Mouse (Mus musculus): ENCODE measurements at regions not wholly inside any gene's neighbourhood (a gene's known extent, or its start where the extent isn't known, plus 50 kb on each side); places are given as distances from the start of the nearest gene placed in this dataset.

- no peak for ATAC-seq (ENCODE audit: low FRiP score, low TSS enrichment)
- Histone ChIP-seq H3K36me3 (ENCODE audit: insufficient read depth, low read length) (no peaks in the 10 kb centered on the region), H3K4me1 (ENCODE audit: insufficient read depth, low read length) (peaks cover 4% of the 10 kb centered on the region), H3K9me3 (ENCODE audit: low read length) (no peaks in the 10 kb centered on the region), H3K4me3 (ENCODE audit: low read length) (no peak overlapping the region), H3K27me3 (ENCODE audit: insufficient read depth, low read length) (no peaks in the 10 kb centered on the region), H3K9ac (replicated peaks; ENCODE audit: low read length) (no peak overlapping the region), H3K4me2 (replicated peaks; ENCODE audit: low read depth, low read length) (no peak overlapping the region), H3K27ac (ENCODE audit: low read length) (no peak overlapping the region)
- WGBS: 80% methylated on average over 7 of the region's 7 CpGs
Measured at GRCm38 (mm10) chr16:20806739-20807138, 72.4 kb upstream of the Thpo start.

GRCm38 (mm10) chr16:20805793-20806192 is 71.5 kb upstream of the Thpo start:
- Histone ChIP-seq H3K4me1 (ENCODE audit: insufficient read depth, low read length) (peaks cover 4% of the 10 kb centered on the region), H3K9ac (replicated peaks; ENCODE audit: low read length) (no peak overlapping the region), H3K27ac (ENCODE audit: low read length) (no peak overlapping the region), H3K9me3 (ENCODE audit: low read length) (no peaks in the 10 kb centered on the region), H3K36me3 (ENCODE audit: insufficient read depth, low read length) (no peaks in the 10 kb centered on the region), H3K27me3 (ENCODE audit: insufficient read depth, low read length) (no peaks in the 10 kb centered on the region), H3K4me3 (ENCODE audit: low read length) (no peak overlapping the region), H3K4me2 (replicated peaks; ENCODE audit: low read depth, low read length) (no peak overlapping the region)
- ATAC-seq (ENCODE audit: low FRiP score, low TSS enrichment): no peak
- 84% methylated on average over 6 of the region's 6 CpGs for WGBS

DNA sequence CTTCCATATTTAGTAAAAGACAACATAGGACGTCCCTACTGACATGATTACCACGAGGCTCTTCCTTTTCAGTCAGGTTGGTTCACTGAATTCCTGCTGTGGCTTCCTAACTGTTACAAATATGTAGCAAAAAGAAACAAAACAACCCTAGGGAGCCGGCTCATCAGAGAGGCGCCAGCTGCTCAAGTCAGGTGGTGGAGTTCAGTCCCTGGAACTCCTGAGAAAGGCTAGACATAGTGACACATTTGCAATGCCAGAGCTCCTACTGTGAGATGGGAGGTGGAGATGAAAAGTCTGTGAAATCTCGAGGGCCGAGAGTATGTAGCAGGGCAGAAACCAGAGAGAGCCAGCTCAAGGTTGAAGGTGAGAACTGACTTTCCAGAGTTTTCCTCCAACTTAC is 70.8 kb upstream of the Thpo start:
- Histone ChIP-seq H3K4me3 (ENCODE audit: low read length) (peak overlapping the region; percentile 43; the same call in 1 of the 2 replicates), H3K36me3 (ENCODE audit: insufficient read depth, low read length) (no peaks in the 10 kb centered on the region), H3K27me3 (ENCODE audit: insufficient read depth, low read length) (no peaks in the 10 kb centered on the region), H3K9ac (replicated peaks; ENCODE audit: low read length) (peak overlapping the region; percentile 44), H3K9me3 (ENCODE audit: low read length) (no peaks in the 10 kb centered on the region), H3K4me1 (ENCODE audit: insufficient read depth, low read length) (peaks cover 4% of the 10 kb centered on the region), H3K4me2 (replicated peaks; ENCODE audit: low read depth, low read length) (peak overlapping the region; percentile 58), H3K27ac (ENCODE audit: low read length) (no peak overlapping the region; the same call in 1 of the 2 replicates)
- WGBS: 15% methylated on average over 6 of the region's 6 CpGs
- no peak for ATAC-seq (ENCODE audit: low FRiP score, low TSS enrichment)

DNA sequence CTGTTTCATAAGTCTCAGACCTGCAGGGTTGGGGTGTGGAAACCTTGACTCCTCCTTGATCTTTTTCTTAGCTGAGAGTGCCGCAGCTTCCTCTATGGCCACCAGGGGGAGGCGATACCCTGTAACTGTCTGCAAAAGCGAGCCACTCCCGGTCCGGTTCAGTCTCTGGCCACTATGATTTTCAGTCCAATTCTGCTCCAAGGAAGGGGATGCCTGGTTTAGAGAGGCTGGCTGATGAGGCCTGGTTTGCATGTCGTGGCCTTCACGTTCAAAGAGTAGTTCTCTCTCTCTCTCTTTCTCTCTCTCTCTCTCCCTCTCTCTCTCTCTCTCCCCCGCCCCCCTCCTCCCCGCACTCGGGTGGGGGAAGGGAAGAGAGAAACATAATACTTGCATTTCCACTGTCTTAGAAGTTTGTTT is 70.3 kb upstream of the Thpo start:
- peak overlapping the region; percentile 43 for H3K4me3 ChIP-seq (ENCODE audit: low read length)
- H3K9ac ChIP-seq (replicated peaks; ENCODE audit: low read length): peak overlapping the region; percentile 53
- no peaks in the 10 kb centered on the region for H3K27me3 ChIP-seq (ENCODE audit: insufficient read depth, low read length)
- WGBS: 2% methylated on average over 8 of the region's 10 CpGs
- peaks cover 4% of the 10 kb centered on the region for H3K4me1 ChIP-seq (ENCODE audit: insufficient read depth, low read length)
- H3K9me3 ChIP-seq (ENCODE audit: low read length): no peaks in the 10 kb centered on the region
- H3K36me3 ChIP-seq (ENCODE audit: insufficient read depth, low read length): no peaks in the 10 kb centered on the region
- peak overlapping the region; percentile 58 for H3K4me2 ChIP-seq (replicated peaks; ENCODE audit: low read depth, low read length)
- peak overlapping the region; percentile 35; the same call in 1 of the 2 replicates for H3K27ac ChIP-seq (ENCODE audit: low read length)
- ATAC-seq (ENCODE audit: low FRiP score, low TSS enrichment): peak; percentile 86

- WGBS: 62% methylated on average over 7 of the region's 7 CpGs
- Histone ChIP-seq H3K27me3 (ENCODE audit: insufficient read depth, low read length) (no peaks in the 10 kb centered on the region), H3K9me3 (ENCODE audit: low read length) (no peaks in the 10 kb centered on the region), H3K4me1 (ENCODE audit: insufficient read depth, low read length) (peaks cover 4% of the 10 kb centered on the region), H3K4me3 (ENCODE audit: low read length) (no peak overlapping the region), H3K27ac (ENCODE audit: low read length) (no peak overlapping the region), H3K9ac (replicated peaks; ENCODE audit: low read length) (no peak overlapping the region), H3K4me2 (replicated peaks; ENCODE audit: low read depth, low read length) (no peak overlapping the region), H3K36me3 (ENCODE audit: insufficient read depth, low read length) (no peaks in the 10 kb centered on the region)
- ATAC-seq (ENCODE audit: low FRiP score, low TSS enrichment): 0 out of 2 replicates have a peak, but pooled peaks have one; percentile 26
Measured at GRCm38 (mm10) chr16:20803278-20803930, 69.1 kb upstream of the Thpo start.

GRCm38 (mm10) chr16:20802724-20803123 is 68.4 kb upstream of the Thpo start:
- Histone ChIP-seq H3K4me2 (replicated peaks; ENCODE audit: low read depth, low read length) (no peak overlapping the region), H3K27ac (ENCODE audit: low read length) (no peak overlapping the region), H3K27me3 (ENCODE audit: insufficient read depth, low read length) (no peaks in the 10 kb centered on the region), H3K4me1 (ENCODE audit: insufficient read depth, low read length) (peaks cover 4% of the 10 kb centered on the region), H3K9ac (replicated peaks; ENCODE audit: low read length) (no peak overlapping the region), H3K36me3 (ENCODE audit: insufficient read depth, low read length) (no peaks in the 10 kb centered on the region), H3K4me3 (ENCODE audit: low read length) (no peak overlapping the region), H3K9me3 (ENCODE audit: low read length) (no peaks in the 10 kb centered on the region)
- WGBS: 81% methylated on average over 6 of the region's 6 CpGs
- ATAC-seq (ENCODE audit: low FRiP score, low TSS enrichment): no peak

GRCm38 (mm10) chr16:20800038-20800437 is 65.7 kb upstream of the Thpo start:
- H3K4me1 ChIP-seq (ENCODE audit: insufficient read depth, low read length): peaks cover 2% of the 10 kb centered on the region
- H3K9me3 ChIP-seq (ENCODE audit: low read length): no peaks in the 10 kb centered on the region
- WGBS: 81% methylated on average over 3 of the region's 3 CpGs
- H3K27ac ChIP-seq (ENCODE audit: low read length): no peak overlapping the region
- no peak for ATAC-seq (ENCODE audit: low FRiP score, low TSS enrichment)
- no peak overlapping the region for H3K4me2 ChIP-seq (replicated peaks; ENCODE audit: low read depth, low read length)
- no peak overlapping the region for H3K4me3 ChIP-seq (ENCODE audit: low read length)
- H3K27me3 ChIP-seq (ENCODE audit: insufficient read depth, low read length): no peaks in the 10 kb centered on the region
- H3K9ac ChIP-seq (replicated peaks; ENCODE audit: low read length): no peak overlapping the region
- H3K36me3 ChIP-seq (ENCODE audit: insufficient read depth, low read length): no peaks in the 10 kb centered on the region

GRCm38 (mm10) chr16:20798115-20798514 is 63.8 kb upstream of the Thpo start:
- no peaks in the 10 kb centered on the region for H3K36me3 ChIP-seq (ENCODE audit: insufficient read depth, low read length)
- H3K9me3 ChIP-seq (ENCODE audit: low read length): no peaks in the 10 kb centered on the region
- no peak for ATAC-seq (ENCODE audit: low FRiP score, low TSS enrichment)
- H3K4me3 ChIP-seq (ENCODE audit: low read length): no peak overlapping the region
- 72% methylated on average over 4 of the region's 4 CpGs for WGBS
- no peaks in the 10 kb centered on the region for H3K4me1 ChIP-seq (ENCODE audit: insufficient read depth, low read length)
- no peaks in the 10 kb centered on the region for H3K27me3 ChIP-seq (ENCODE audit: insufficient read depth, low read length)
- H3K27ac ChIP-seq (ENCODE audit: low read length): no peak overlapping the region
- H3K9ac ChIP-seq (replicated peaks; ENCODE audit: low read length): no peak overlapping the region
- no peak overlapping the region for H3K4me2 ChIP-seq (replicated peaks; ENCODE audit: low read depth, low read length)

- ATAC-seq (ENCODE audit: low FRiP score, low TSS enrichment): no peak
- H3K27me3 ChIP-seq (ENCODE audit: insufficient read depth, low read length): no peaks in the 10 kb centered on the region
- 55% methylated on average over 1 of the region's 1 CpGs for WGBS
- H3K9me3 ChIP-seq (ENCODE audit: low read length): no peaks in the 10 kb centered on the region
- no peak overlapping the region for H3K27ac ChIP-seq (ENCODE audit: low read length)
- H3K36me3 ChIP-seq (ENCODE audit: insufficient read depth, low read length): no peaks in the 10 kb centered on the region
- no peaks in the 10 kb centered on the region for H3K4me1 ChIP-seq (ENCODE audit: insufficient read depth, low read length)
- no peak overlapping the region for H3K4me3 ChIP-seq (ENCODE audit: low read length)
- H3K9ac ChIP-seq (replicated peaks; ENCODE audit: low read length): no peak overlapping the region
- H3K4me2 ChIP-seq (replicated peaks; ENCODE audit: low read depth, low read length): no peak overlapping the region
Measured at GRCm38 (mm10) chr16:20794721-20795120, 60.4 kb upstream of the Thpo start.

Measured in kidney, embryonic 16.5 days (tissue).